Mouse (Mus musculus) heart, adult 11 months (tissue): ENCODE measurements at regions not wholly inside any gene's neighbourhood (a gene's known extent, or its start where the extent isn't known, plus 50 kb on each side); places are given as distances from the start of the nearest gene placed in this dataset.
"Not testable (repeated sequence)": the region's sequence is repeated elsewhere in the genome, so short reads cannot be mapped to it uniquely, and the experiment has no call there.

ENCODE experiments used
- DNase-seq: peaks from one replicate; pipeline ENCODE4 v3.0.0; 2022

GRCm38 (mm10) chr8:31518903-31519302 is 1909.6 kb upstream of the 5930422O12Rik start:
- no peak for DNase-seq

DNA sequence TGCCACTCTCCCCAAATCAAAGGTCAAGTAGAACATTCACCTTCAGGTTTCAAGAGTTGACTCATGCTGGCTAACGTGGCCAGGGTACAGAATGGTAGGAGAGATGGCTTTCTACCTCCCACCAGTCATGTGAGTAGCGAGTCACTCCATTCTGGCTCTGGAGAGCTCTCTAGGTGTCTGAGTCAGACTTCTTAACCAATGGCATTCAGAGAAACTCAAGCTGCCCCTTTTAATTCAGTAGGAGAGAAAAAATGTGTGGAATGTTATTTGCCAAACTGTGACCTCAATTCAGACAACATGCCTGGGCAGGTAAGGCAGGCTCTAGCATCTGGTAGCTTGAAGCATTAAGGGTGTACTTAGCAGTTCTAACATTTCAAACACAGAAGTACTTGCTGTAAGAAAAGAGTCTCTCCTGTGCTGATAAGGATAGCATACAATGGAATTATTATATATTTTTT is 1907.5 kb upstream of the 5930422O12Rik start:
- DNase-seq = no peak

GRCm38 (mm10) chr8:31525071-31525470 is 1903.4 kb upstream of the 5930422O12Rik start:
- no peak for DNase-seq

GRCm38 (mm10) chr8:31539251-31539650 is 1889.3 kb upstream of the 5930422O12Rik start:
- no peak for DNase-seq

DNA sequence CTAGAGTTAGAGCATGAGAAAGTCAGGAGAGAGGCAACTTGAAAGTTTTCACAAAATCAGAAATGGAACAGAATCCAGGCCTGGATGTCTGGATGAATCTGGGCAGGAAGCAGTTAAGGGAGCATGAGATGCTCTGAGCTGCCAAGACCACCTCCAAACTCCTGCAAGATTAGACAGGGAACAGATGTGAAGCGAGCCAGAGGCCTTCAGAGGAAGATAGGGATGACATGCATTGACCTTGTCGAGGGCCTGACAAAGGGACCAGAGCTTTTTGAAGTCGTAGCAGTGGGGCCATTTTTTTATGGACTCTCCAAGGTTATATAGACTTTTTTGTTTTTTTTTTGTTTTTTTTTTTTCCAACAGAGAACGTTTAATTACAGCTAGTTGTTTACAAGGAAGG is 1886.9 kb upstream of the 5930422O12Rik start:
- DNase-seq = no peak

GRCm38 (mm10) chr8:31574136-31574535 is 1854.4 kb upstream of the 5930422O12Rik start:
- no peak for DNase-seq

DNA sequence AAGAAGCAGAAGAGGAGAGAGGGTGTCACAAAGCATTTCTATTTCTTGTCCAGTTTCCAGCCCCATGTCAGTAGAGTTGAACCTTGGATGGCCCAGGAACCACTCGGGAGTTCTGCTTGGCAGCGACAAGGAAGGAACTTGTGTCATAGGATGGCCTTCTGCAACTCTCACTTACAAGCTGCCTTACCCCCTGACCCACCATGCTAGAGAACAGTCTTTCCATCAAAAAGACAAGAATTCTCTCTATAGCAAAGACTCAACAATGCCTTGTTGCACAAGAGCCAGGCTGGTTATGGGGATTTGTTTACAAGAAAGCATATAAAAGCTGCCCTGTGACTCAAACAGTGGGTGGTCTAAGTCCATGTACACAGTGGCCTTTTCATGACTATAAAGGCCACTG is 1852.4 kb upstream of the 5930422O12Rik start:
- DNase-seq = no peak

- no peak for DNase-seq
Observed at GRCm38 (mm10) chr8:31584661-31585060, 1843.8 kb upstream of the 5930422O12Rik start.

DNA sequence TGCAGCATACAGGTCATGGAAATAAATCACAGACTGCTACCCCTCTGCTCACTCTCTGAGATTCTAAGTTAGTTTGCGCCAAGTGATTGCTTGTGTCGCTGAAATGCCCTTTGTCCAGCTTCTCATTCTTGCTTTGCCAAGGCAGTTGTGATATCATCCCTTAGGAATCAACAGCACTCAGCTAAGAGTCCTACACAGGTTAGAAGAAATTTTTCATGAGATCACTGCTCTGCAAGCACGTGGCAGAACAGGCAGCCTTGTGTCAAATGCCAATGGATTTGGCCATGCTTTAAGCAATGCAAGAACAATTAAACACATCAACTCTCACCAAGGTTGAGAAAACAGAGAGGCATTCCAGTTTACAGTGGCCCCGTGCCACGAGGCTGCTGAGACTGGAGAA is 1829.0 kb upstream of the 5930422O12Rik start:
- peak; percentile 81 for DNase-seq

DNA sequence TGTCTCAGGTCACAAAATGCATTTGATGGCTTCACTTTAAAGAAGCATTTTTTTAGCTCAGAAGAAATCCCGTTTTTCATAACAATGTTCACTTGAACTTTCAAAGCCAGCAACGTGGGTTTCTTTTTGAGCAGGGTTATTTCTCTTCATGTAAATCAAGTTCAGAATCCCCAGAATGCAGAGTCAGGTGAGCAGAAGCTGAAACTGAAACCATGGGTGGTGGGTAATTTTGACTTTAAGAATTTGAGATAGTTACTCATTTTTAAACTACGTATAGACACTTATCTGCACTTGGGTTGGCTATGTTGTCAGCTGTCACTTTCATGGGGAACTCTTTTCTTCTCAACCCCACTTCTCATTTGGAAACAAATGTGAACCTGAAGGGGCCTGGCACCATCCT is 1827.5 kb upstream of the 5930422O12Rik start:
- DNase-seq = no peak

DNA sequence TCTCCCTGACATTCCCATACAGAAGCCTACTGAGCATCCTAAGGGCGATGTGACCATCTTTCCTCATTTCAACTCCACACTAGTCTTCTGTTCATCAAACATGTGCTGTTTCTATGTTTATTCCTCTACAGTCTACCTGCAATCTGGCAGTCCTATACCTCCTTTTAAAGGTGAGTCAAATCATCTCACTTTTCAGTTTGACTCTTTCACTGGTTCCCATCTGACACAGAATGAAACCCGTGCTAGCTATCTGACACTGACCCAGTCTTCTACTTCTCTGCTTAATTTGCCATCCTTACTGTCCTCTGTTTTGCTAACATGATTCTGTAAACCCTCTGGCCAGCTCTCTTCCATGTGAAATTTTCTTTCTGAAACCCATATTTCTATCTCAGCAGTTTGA is 1812.0 kb upstream of the 5930422O12Rik start:
- no peak for DNase-seq

- no peak for DNase-seq
Observed at GRCm38 (mm10) chr8:31627708-31628107, 1800.8 kb upstream of the 5930422O12Rik start.

DNA sequence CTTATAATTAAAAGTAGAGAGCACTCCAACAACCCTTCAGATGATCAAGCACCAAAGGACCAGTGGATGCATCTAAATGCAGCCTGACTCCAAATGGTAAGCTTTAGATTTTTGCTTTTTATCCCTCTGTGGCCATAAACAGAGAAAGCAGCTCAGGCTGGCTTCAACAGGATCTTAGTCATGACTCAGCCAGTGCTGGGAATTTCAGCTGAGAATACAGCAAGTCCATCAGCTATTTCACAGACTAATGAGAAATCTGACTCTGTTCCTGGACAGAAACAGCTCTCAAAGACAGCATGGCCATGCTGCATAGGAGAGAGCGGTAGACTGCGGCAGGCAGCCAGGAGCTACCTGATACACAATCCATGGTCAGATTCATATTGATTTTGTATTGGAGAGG is 1800.4 kb upstream of the 5930422O12Rik start:
- DNase-seq = no peak

DNA sequence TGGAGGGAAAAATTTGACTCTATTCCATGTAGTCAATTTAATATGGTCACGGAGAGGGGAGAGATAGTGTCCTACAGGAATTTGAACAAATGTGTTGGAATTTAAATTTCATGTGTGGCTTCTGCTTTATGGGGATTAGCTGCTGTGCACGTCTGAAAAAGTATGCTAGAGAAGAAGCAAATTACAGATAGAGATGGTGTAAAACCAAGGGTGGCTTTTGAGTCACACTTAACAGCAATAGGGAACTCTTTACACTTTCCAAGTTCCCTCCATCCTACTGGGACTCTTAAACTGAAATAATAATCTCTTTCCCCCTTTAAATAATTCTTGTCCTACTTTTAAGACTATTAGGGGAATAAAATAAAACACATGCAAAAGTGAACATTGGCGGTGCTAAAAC is 1790.1 kb upstream of the 5930422O12Rik start:
- no peak for DNase-seq

DNA sequence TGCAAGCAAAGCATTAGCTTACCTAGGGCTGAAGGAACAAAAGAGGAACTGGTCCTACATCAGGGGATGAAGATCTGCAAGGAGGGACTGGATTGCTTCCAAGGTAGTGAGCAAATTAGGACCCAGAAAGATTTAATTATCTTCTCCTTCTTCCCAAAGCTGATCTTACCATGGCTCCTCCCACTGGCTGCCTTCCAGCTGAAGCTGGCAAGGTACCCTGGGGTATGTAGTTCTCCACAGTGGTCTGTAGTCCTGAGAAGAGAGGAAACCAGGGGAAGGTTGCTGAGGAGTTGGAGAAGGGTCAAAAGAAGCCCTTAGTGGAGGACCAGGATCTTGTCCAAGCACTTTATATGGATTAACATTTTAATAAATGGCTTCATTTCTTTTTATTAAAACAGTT is 1764.8 kb upstream of the 5930422O12Rik start:
- no peak for DNase-seq

DNA sequence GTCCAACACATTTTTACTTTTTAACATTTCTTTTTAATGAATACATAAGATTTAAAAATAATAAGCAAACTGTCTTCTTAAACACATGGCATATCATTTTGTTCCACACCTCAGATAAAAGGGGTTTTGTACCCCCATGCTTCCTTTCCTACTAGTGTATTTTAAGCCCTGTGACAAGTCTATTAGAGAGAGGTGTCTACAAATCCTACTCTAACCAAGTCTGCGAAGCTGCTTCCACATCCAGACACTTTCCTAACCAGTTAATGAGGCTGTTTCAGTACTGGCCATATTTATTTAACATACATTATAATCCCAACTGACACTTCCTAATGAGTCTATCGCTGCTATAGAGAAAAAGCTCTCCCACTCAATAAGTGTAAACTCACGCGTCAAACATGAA is 1763.0 kb upstream of the 5930422O12Rik start:
- no peak for DNase-seq

GRCm38 (mm10) chr8:31704168-31704567 is 1724.3 kb upstream of the 5930422O12Rik start:
- DNase-seq = no peak

GRCm38 (mm10) chr8:31713321-31714076 is 1715.0 kb upstream of the 5930422O12Rik start:
- DNase-seq = no peak

- DNase-seq = no peak
Observed at GRCm38 (mm10) chr8:31714077-31714458, 1714.4 kb upstream of the 5930422O12Rik start.

- DNase-seq = no peak
Observed at GRCm38 (mm10) chr8:31720021-31720420, 1708.5 kb upstream of the 5930422O12Rik start.

DNA sequence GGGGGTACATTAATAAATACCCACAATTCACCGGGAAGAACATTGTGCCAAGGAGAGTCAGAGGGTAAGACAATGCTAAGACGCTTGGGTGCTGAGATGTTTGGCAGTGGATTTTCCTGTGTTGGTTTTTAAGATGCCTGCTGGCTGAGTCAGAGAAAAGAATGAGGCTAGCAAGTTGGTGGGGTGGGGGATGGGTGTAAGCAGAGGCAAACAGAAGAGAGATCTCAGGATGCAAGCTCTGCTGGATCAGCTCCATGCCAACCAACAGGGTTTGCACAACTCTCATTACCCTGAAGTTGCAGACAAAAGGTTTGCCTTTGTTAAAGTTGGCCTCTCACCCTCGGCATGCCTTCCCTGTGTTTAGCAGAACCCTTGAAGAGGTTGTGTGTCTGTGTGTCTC is 1707.9 kb upstream of the 5930422O12Rik start:
- no peak for DNase-seq

DNA sequence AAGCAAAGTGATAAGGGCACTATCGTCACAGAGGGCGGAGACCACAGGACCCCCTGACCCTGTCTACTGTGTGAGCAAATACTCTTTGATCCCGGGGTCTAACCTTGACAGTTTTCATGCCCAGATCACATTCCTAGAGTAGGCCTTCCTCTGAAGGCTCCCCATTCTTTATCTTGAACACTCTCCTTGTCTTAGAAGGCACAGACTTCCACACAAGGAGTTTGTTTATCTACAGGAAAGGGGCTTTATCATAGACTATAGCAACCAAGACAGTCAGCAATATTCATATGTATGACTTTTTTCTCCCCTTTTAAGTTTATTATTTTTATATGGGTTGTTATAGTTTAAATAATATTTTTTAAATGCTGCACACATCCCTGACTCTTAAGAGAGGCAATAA is 1703.1 kb upstream of the 5930422O12Rik start:
- no peak for DNase-seq

- no peak for DNase-seq
Observed at GRCm38 (mm10) chr8:31735610-31736009, 1692.9 kb upstream of the 5930422O12Rik start.

- DNase-seq = not testable (repeated sequence)
Observed at GRCm38 (mm10) chr8:31737314-31737713, 1691.2 kb upstream of the 5930422O12Rik start.

DNA sequence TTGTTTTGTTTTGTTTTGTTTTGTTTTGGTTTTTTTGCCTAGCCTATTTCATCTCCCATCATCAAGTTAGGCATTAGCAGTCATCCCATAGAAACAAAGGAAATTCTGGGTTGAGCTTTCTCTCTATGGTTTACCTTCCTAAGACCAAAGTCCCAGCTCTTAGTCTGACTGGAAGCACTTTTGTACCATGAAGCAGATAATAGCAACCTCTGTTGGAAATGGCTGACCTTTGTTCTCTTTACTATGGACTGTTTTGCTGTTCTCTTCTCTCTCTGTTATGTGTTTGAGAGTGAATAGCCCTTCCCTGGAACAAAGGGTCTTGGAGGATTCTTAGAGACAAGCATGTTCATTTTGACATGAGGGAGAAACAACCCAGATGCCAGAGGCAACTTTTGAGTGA is 1681.7 kb upstream of the 5930422O12Rik start:
- no peak for DNase-seq
